Comparison of ENCODE assay signal across 8 mouse cellular contexts in the genomic region with DNA sequence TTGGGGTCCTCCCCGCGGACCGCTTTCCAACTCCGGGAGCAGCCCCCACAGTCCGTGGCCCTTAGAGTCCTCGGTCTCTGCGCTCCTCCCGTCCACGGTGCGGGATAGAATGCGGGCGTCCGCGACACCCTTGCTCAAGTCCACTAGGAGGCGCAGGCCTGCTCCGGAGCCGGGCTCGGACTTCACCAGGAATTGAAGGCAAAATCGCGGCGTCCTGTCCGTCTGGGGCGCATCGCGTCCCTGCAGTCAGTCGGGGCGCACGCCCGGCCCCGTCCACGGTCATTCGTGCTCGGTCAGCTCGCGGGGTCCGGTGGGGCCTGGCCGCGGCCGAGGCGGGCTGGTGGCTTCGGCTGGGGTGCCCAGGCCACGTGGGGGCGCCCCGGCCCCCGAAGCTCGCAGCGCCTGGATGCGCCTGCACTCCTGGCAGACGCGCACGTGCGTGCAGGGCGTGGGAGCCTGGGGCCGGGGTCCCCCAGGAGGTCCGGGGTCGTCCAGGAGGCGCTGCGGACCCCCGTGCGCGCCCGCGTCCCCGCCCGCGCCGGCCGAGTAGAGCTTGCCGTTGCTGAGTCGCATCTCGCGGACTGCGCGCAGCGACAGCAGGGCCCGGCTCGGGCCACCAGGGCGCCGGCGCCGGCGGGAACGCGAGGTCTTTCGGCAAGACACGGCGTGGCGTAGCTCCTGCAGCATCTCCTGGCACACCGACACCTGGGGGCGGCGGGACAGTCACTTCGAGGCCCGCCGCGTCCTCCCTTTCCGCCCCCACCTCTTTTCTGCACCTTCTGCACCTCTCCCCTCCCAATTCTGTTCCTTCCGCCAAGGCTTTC. TPM values are rescaled to one million over a fixed set of nuclear protein-coding genes. Genes with fewer than 3 reads are reported as not detected.
DNase-seq lines count a peak whose midpoint lies in the region; ATAC-seq and TF ChIP-seq lines count a peak whose summit lies in the region.

No protein-coding gene starts in this region.

- H3K4me3 ChIP-seq in forebrain, postnatal 0 days (ENCODE audit: low read depth, low read length): peak overlapping the region; percentile 36
- peak overlapping the region; percentile 35 for H3K4me3 ChIP-seq in kidney, embryonic 14.5 days (ENCODE audit: low read length)
- peak overlapping the region; percentile 37 for H3K4me3 ChIP-seq in liver, embryonic 11.5 days (ENCODE audit: low read depth, low read length)
- peak overlapping the region; percentile 33 for H3K4me3 ChIP-seq in neural tube, embryonic 11.5 days (ENCODE audit: low read depth, low read length)

- peak; percentile 36 to 74 for DNase-seq in spleen, postnatal 4 days (ENCODE audit: low spot score in 2 of 2)
- no peak for DNase-seq in spleen, postnatal 36 days (ENCODE audit: low spot score in 2 of 2)
- peak; percentile 86 for DNase-seq in cerebellum, adult 8-10 months
- peak; percentile 74 for DNase-seq in forebrain, postnatal 0 days
- peak; percentile 64 for DNase-seq in liver, embryonic 11.5 days (ENCODE audit: low spot score)
- peak; percentile 80 for DNase-seq in neural tube, embryonic 11.5 days (ENCODE audit: low spot score)
- DNase-seq in adipocyte (ENCODE audit: low spot score): no peak

- peak; percentile 78 for TF ChIP-seq CTCF in forebrain, postnatal 0 days (IDR thresholded peaks at IDR 0.05; ENCODE audit: low read depth)

- H3K4me1 ChIP-seq in forebrain, postnatal 0 days (ENCODE audit: insufficient read depth): peaks cover 34% of the 10 kb centered on the region
- H3K4me1 ChIP-seq in kidney, embryonic 14.5 days (ENCODE audit: control insufficient read depth, insufficient read depth, low read length): 0 out of 2 replicates have a peak, but pooled peaks cover 7% of the 10 kb centered on the region
- H3K4me1 ChIP-seq in liver, embryonic 11.5 days (replicated peaks; ENCODE audit: control insufficient read depth, insufficient read depth, low read length): peaks cover 8% of the 10 kb centered on the region
- H3K4me1 ChIP-seq in neural tube, embryonic 11.5 days (ENCODE audit: control insufficient read depth, insufficient read depth, low read length): peaks cover 16% of the 10 kb centered on the region

- no peaks in the 10 kb centered on the region for H3K27me3 ChIP-seq in forebrain, postnatal 0 days (ENCODE audit: insufficient read depth, low read length)
- peaks cover 67% of the 10 kb centered on the region for H3K27me3 ChIP-seq in kidney, embryonic 14.5 days (ENCODE audit: control insufficient read depth, insufficient read depth, low read length)
- H3K27me3 ChIP-seq in liver, embryonic 11.5 days (replicated peaks; ENCODE audit: control insufficient read depth, insufficient read depth, low read length): peaks cover 69% of the 10 kb centered on the region
- peaks cover 60% of the 10 kb centered on the region for H3K27me3 ChIP-seq in neural tube, embryonic 11.5 days (ENCODE audit: control insufficient read depth, insufficient read depth, low read length)

- peak overlapping the region; percentile 63 for H3K9ac ChIP-seq in forebrain, postnatal 0 days
- H3K9ac ChIP-seq in kidney, embryonic 14.5 days (ENCODE audit: low read depth, low read length): 0 out of 2 replicates have a peak overlapping the region, but pooled peaks have one; percentile 23
- no peak overlapping the region for H3K9ac ChIP-seq in liver, embryonic 11.5 days (ENCODE audit: low read depth, low read length)
- 0 out of 2 replicates have a peak overlapping the region, but pooled peaks have one; percentile 15 for H3K9ac ChIP-seq in neural tube, embryonic 11.5 days (ENCODE audit: low read length)

- H3K27ac ChIP-seq in forebrain, postnatal 0 days (ENCODE audit: low read depth, low read length): peak overlapping the region; percentile 96
- no peak overlapping the region for H3K27ac ChIP-seq in kidney, embryonic 14.5 days (ENCODE audit: low read depth, low read length)
- no peak overlapping the region for H3K27ac ChIP-seq in liver, embryonic 11.5 days (ENCODE audit: low read depth, low read length)
- H3K27ac ChIP-seq in neural tube, embryonic 11.5 days (ENCODE audit: low read depth, low read length): peak overlapping the region; percentile 87; the same call in 1 of the 2 replicates

- no peaks in the 10 kb centered on the region for H3K9me3 ChIP-seq in forebrain, postnatal 0 days (ENCODE audit: low read length)
- no peaks in the 10 kb centered on the region for H3K9me3 ChIP-seq in kidney, embryonic 14.5 days (ENCODE audit: control insufficient read depth, low read length)
- no peaks in the 10 kb centered on the region for H3K9me3 ChIP-seq in liver, embryonic 11.5 days (ENCODE audit: control insufficient read depth, low read length)
- no peaks in the 10 kb centered on the region for H3K9me3 ChIP-seq in neural tube, embryonic 11.5 days (ENCODE audit: control insufficient read depth, low read length)

- H3K4me2 ChIP-seq in forebrain, postnatal 0 days (ENCODE audit: low read depth): peak overlapping the region; percentile 66
- H3K4me2 ChIP-seq in kidney, embryonic 14.5 days (replicated peaks; ENCODE audit: low read depth, low read length): peak overlapping the region; percentile 67
- peak overlapping the region; percentile 65 for H3K4me2 ChIP-seq in liver, embryonic 11.5 days
- H3K4me2 ChIP-seq in neural tube, embryonic 11.5 days (ENCODE audit: low read depth): peak overlapping the region; percentile 62

- 2% methylated on average over 87 of the region's 97 CpGs for WGBS in forebrain, postnatal 0 days
- WGBS in kidney, embryonic 14.5 days: 2% methylated on average over 89 of the region's 97 CpGs
- 3% methylated on average over 96 of the region's 97 CpGs for WGBS in liver, embryonic 11.5 days
- 1% methylated on average over 73 of the region's 97 CpGs for WGBS in neural tube, embryonic 11.5 days

- 0 out of 2 replicates have a peak, but pooled peaks have one; percentile 0 for ATAC-seq in forebrain, postnatal 0 days
- peak; percentile 47; the same call in 1 of the 2 replicates for ATAC-seq in kidney, embryonic 14.5 days (ENCODE audit: low FRiP score, low TSS enrichment)
- peak; percentile 46; the same call in 1 of the 2 replicates for ATAC-seq in liver, embryonic 11.5 days (replicated peaks; ENCODE audit: low FRiP score)
- ATAC-seq in neural tube, embryonic 11.5 days (ENCODE audit: insufficient read depth, low FRiP score, low TSS enrichment): 0 out of 2 replicates have a peak, but pooled peaks have one; percentile 8

- peaks cover 27% of the 10 kb centered on the region for H3K36me3 ChIP-seq in forebrain, postnatal 0 days (ENCODE audit: insufficient read depth)
- H3K36me3 ChIP-seq in kidney, embryonic 14.5 days (ENCODE audit: control insufficient read depth, insufficient read depth, low read length): peaks cover 6% of the 10 kb centered on the region; the same call in 1 of the 2 replicates
- no peaks in the 10 kb centered on the region; the same call in 1 of the 2 replicates for H3K36me3 ChIP-seq in liver, embryonic 11.5 days (ENCODE audit: control insufficient read depth, insufficient read depth, low read length)
- peaks cover 4% of the 10 kb centered on the region; the same call in 1 of the 2 replicates for H3K36me3 ChIP-seq in neural tube, embryonic 11.5 days (ENCODE audit: control insufficient read depth, insufficient read depth, low read length)

RNA-seq across cellular contexts. Expression of gene Atp1a3, which starts 4.5 kb away (rescaled TPM):
- total RNA-seq in forebrain, postnatal 0 days (2014; rRNA removed): 204 and 256 TPM in 2 replicates
- polyA plus RNA-seq in forebrain, postnatal 0 days (2015; fragmentation: Nextera tagmentation; extraction: Ambion mirVana): 432 and 535 TPM in 2 replicates
- 0.27 and 0.68 TPM in 2 replicates for polyA plus RNA-seq in kidney, embryonic 14.5 days (2014; fragmentation: Nextera tagmentation; extraction: Ambion mirVana)
- 1.4 and 1.5 TPM in 2 replicates for polyA plus RNA-seq in liver, embryonic 11.5 days (2014; fragmentation: Nextera tagmentation; extraction: Ambion mirVana)
- polyA plus RNA-seq in neural tube, embryonic 11.5 days (2014; fragmentation: Nextera tagmentation; extraction: Ambion mirVana): 50.6 and 59.9 TPM in 2 replicates

RNA-seq across cellular contexts. Expression of gene Rabac1, which starts 37.7 kb away (rescaled TPM):
- 359 and 362 TPM in 2 replicates for total RNA-seq in forebrain, postnatal 0 days (2014; rRNA removed)
- polyA plus RNA-seq in forebrain, postnatal 0 days (2015; fragmentation: Nextera tagmentation; extraction: Ambion mirVana): 393 and 448 TPM in 2 replicates
- 129 and 144 TPM in 2 replicates for polyA plus RNA-seq in kidney, embryonic 14.5 days (2014; fragmentation: Nextera tagmentation; extraction: Ambion mirVana)
- 91.3 and 101 TPM in 2 replicates for polyA plus RNA-seq in liver, embryonic 11.5 days (2014; fragmentation: Nextera tagmentation; extraction: Ambion mirVana)
- polyA plus RNA-seq in neural tube, embryonic 11.5 days (2014; fragmentation: Nextera tagmentation; extraction: Ambion mirVana): 111 and 118 TPM in 2 replicates

Comparison
In these comparisons a context has a peak if more than half of its experiments do, and no peak if none do; other contexts are left out.
1. DNase-seq: peak in spleen, postnatal 4 days (2 of 2), cerebellum, adult 8-10 months (single experiment), forebrain, postnatal 0 days (single experiment), liver, embryonic 11.5 days (single experiment) and neural tube, embryonic 11.5 days (single experiment); none in spleen, postnatal 36 days (0 of 2) and adipocyte (single experiment).
2. H3K27ac ChIP-seq: peak in forebrain, postnatal 0 days (single experiment) and neural tube, embryonic 11.5 days (single experiment); none in kidney, embryonic 14.5 days (single experiment) and liver, embryonic 11.5 days (single experiment).
3. RNA of gene Atp1a3, which starts 4.5 kb away (polyA plus RNA-seq): 432 to 535 TPM in forebrain, postnatal 0 days and 50.6 to 59.9 TPM in neural tube, embryonic 11.5 days; 1.4 to 1.5 TPM in liver, embryonic 11.5 days and 0.27 to 0.68 TPM in kidney, embryonic 14.5 days; every median in the first group is over 10 times any median in the second.
4. Peak in every context shown above with its lines, with median percentiles within 50 percentile points of each other: ATAC-seq, H3K4me2 ChIP-seq and H3K4me3 ChIP-seq.